In genomic region chr2:51148975-51149374, GRCm38 (mm10) we compare ENCODE assay signal across 7 mouse cellular contexts. TPM values are rescaled to one million over a fixed set of nuclear protein-coding genes. Genes with fewer than 3 reads are reported as not detected.
DNase-seq lines count a peak whose midpoint lies in the region; ATAC-seq and TF ChIP-seq lines count a peak whose summit lies in the region.

Rnd3 (minus strand) TSS chr2:51149111.

- ATAC-seq in heart, embryonic 11.5 days (replicated peaks; ENCODE audit: insufficient number of reproducible peaks, low FRiP score, low TSS enrichment): peak; percentile 67
- ATAC-seq in kidney, postnatal 0 days (replicated peaks; ENCODE audit: low FRiP score, low read depth): peak; percentile 72
- peak; percentile 80 for ATAC-seq in monocyte, adult 5-6 weeks (replicated peaks; ENCODE audit: insufficient number of reproducible peaks, low FRiP score, low TSS enrichment, poor library complexity, severe bottlenecking)

- H3K9ac ChIP-seq in heart, embryonic 11.5 days (ENCODE audit: low read depth, low read length): peak within 1 kb of the TSS; percentile 88
- H3K9ac ChIP-seq in kidney, postnatal 0 days (ENCODE audit: low read depth, low read length): peak within 1 kb of the TSS; percentile 84
- peak within 1 kb of the TSS; percentile 96 for H3K9ac ChIP-seq in liver, adult 2 months (ENCODE audit: low read depth, low read length)

- peak within 1 kb of the TSS; percentile 76 for H3K4me3 ChIP-seq in embryonic fibroblast, embryonic 13.5 days (ENCODE audit: insufficient read depth, low read length)
- peak within 1 kb of the TSS; percentile 82 for H3K4me3 ChIP-seq in heart, embryonic 11.5 days (ENCODE audit: low read depth, low read length)
- peak within 1 kb of the TSS; percentile 85 for H3K4me3 ChIP-seq in kidney, postnatal 0 days (replicated peaks; ENCODE audit: low read depth, low read length)
- peak within 1 kb of the TSS; percentile 82 for H3K4me3 ChIP-seq in liver, adult 2 months (ENCODE audit: insufficient read depth, low read depth, low read length)

- 1% methylated on average over 25 of the region's 25 CpGs for WGBS in heart, embryonic 11.5 days (ENCODE audit: insufficient replicate concordance)
- WGBS in kidney, postnatal 0 days: under 1% methylated on average over 25 of the region's 25 CpGs
- 0% methylated on average over 25 of the region's 25 CpGs for WGBS in liver, adult 2 months

- peak within 1 kb of the TSS; percentile 96 for H3K27ac ChIP-seq in embryonic fibroblast, embryonic 13.5 days (ENCODE audit: insufficient read depth, low read length)
- H3K27ac ChIP-seq in heart, embryonic 11.5 days (ENCODE audit: low read depth, low read length): peak within 1 kb of the TSS; percentile 85
- H3K27ac ChIP-seq in kidney, postnatal 0 days: peak within 1 kb of the TSS; percentile 90
- H3K27ac ChIP-seq in liver, adult 2 months (replicated peaks; ENCODE audit: insufficient read depth, low read depth, low read length): peak within 1 kb of the TSS; percentile 97

- H3K4me2 ChIP-seq in heart, embryonic 11.5 days: peak within 1 kb of the TSS; percentile 74
- peak within 1 kb of the TSS; percentile 88 for H3K4me2 ChIP-seq in kidney, postnatal 0 days (ENCODE audit: low read length)

- 0 out of 2 replicates have a peak, but pooled peaks cover 2% of the 10 kb centered on the region for H3K4me1 ChIP-seq in embryonic fibroblast, embryonic 13.5 days (ENCODE audit: control insufficient read depth, insufficient read depth, low read length)
- peaks cover 8% of the 10 kb centered on the region for H3K4me1 ChIP-seq in heart, embryonic 11.5 days (ENCODE audit: control insufficient read depth, insufficient read depth, low read length)
- H3K4me1 ChIP-seq in kidney, postnatal 0 days (replicated peaks; ENCODE audit: insufficient read depth, low read length): peaks cover 20% of the 10 kb centered on the region; the same call in 1 of the 2 replicates
- peaks cover 10% of the 10 kb centered on the region for H3K4me1 ChIP-seq in liver, adult 2 months (ENCODE audit: control insufficient read depth, insufficient read depth, low read length)

- H3K36me3 ChIP-seq in heart, embryonic 11.5 days (ENCODE audit: control insufficient read depth, insufficient read depth, low read length): no peaks in the 10 kb centered on the region
- no peaks in the 10 kb centered on the region for H3K36me3 ChIP-seq in kidney, postnatal 0 days (ENCODE audit: insufficient read depth, low read length)
- H3K36me3 ChIP-seq in liver, adult 2 months (ENCODE audit: control insufficient read depth, insufficient read depth, low read length): no peaks in the 10 kb centered on the region

- peak; percentile 99 for DNase-seq in brain, embryonic 14.5 days (ENCODE audit: low read depth)
- DNase-seq in kidney, postnatal 0 days (ENCODE audit: low spot score): peak; percentile 99
- peak; percentile 93 for DNase-seq in liver, adult 2 months (ENCODE audit: extremely low read depth, low read depth, low spot score)
- peak; percentile 74 to 77 for DNase-seq in spleen, postnatal 36 days (ENCODE audit: low spot score in 2 of 2)

- H3K9me3 ChIP-seq in heart, embryonic 11.5 days (replicated peaks; ENCODE audit: control insufficient read depth, low read length): no peaks in the 10 kb centered on the region
- H3K9me3 ChIP-seq in kidney, postnatal 0 days (replicated peaks; ENCODE audit: low read length): no peaks in the 10 kb centered on the region

- TF ChIP-seq CTCF in brain, embryonic 14.5 days (IDR thresholded peaks at IDR 0.05; ENCODE audit: borderline replicate concordance, extremely low read depth, insufficient read depth, insufficient read length): peak; percentile 84
- TF ChIP-seq CTCF in embryonic fibroblast, embryonic 13.5 days (IDR thresholded peaks at IDR 0.05; ENCODE audit: borderline replicate concordance, insufficient read depth, low read length): peak; percentile 85
- TF ChIP-seq CTCF in kidney, postnatal 0 days (IDR thresholded peaks at IDR 0.05; ENCODE audit: low read depth): peak; percentile 97
- peak; percentile 96 for TF ChIP-seq CTCF in liver, adult 2 months (IDR thresholded peaks at IDR 0.05; ENCODE audit: low read depth, low read length)

- peaks cover 20% of the 10 kb centered on the region; the same call in 1 of the 2 replicates for H3K79me2 ChIP-seq in liver, adult 2 months (ENCODE audit: control insufficient read depth, insufficient read depth, low read length)

- TF ChIP-seq POLR2A in brain, embryonic 14.5 days (IDR thresholded peaks at IDR 0.05; ENCODE audit: borderline replicate concordance, extremely low read depth, insufficient read depth, insufficient read length, poor library complexity, severe bottlenecking): peak; percentile 94; the same call in 1 of the 2 replicates
- TF ChIP-seq POLR2A in embryonic fibroblast, embryonic 13.5 days (IDR thresholded peaks at IDR 0.05; ENCODE audit: low read depth, low read length): peak; percentile 100
- peak; percentile 98 for TF ChIP-seq POLR2A in liver, adult 2 months (IDR thresholded peaks at IDR 0.05; ENCODE audit: extremely low read depth, insufficient read depth, low read length)

- peaks cover 16% of the 10 kb centered on the region for H3K27me3 ChIP-seq in heart, embryonic 11.5 days (ENCODE audit: control insufficient read depth, insufficient read depth, low read length)
- no peaks in the 10 kb centered on the region for H3K27me3 ChIP-seq in kidney, postnatal 0 days (ENCODE audit: insufficient read depth, low read length)
- no peaks in the 10 kb centered on the region for H3K27me3 ChIP-seq in liver, adult 2 months (ENCODE audit: control insufficient read depth, insufficient read depth, low read length)

RNA-seq across cellular contexts. Expression of gene Rnd3, which starts in this region (rescaled TPM):
- polyA plus RNA-seq in brain, embryonic 14.5 days (2012; rRNA removed): 76.7 and 111 TPM in 2 replicates
- 233 and 320 TPM in 2 replicates for polyA plus RNA-seq in embryonic fibroblast, embryonic 13.5 days (2011; ENCODE audit: insufficient read length, low read depth, missing spikeins)
- polyA plus RNA-seq in heart, embryonic 11.5 days (2014; fragmentation: Nextera tagmentation; extraction: Ambion mirVana): 39.9 and 40.4 TPM in 2 replicates
- polyA plus RNA-seq in kidney, postnatal 0 days (2015; fragmentation: Nextera tagmentation; extraction: Ambion mirVana): 30.4 and 31.1 TPM in 2 replicates
- 16.2 and 16.7 TPM in 2 replicates for total RNA-seq in liver, adult 2 months (2014; rRNA removed)
- 1.9 and 2.4 TPM in 2 replicates for polyA plus RNA-seq in liver, adult 2 months (2012; rRNA removed)
- total RNA-seq in monocyte, adult 5-6 weeks (2017): 6.2 to 29.4 TPM (median 22.7 TPM) in 3 replicates

Comparison
In these comparisons a context has a peak if more than half of its experiments do, and no peak if none do; other contexts are left out.
1. Peak in every context shown above with its lines: DNase-seq, ATAC-seq, H3K4me3 ChIP-seq and H3K27ac ChIP-seq.